Mouse (Mus musculus) lung, postnatal 14 days (tissue): ENCODE data around the gene Mrpl2.

Experiments
- DNase-seq: peaks from one replicate; pipeline ENCODE4 v3.0.0; 2021

The Mrpl2 gene

DNA sequence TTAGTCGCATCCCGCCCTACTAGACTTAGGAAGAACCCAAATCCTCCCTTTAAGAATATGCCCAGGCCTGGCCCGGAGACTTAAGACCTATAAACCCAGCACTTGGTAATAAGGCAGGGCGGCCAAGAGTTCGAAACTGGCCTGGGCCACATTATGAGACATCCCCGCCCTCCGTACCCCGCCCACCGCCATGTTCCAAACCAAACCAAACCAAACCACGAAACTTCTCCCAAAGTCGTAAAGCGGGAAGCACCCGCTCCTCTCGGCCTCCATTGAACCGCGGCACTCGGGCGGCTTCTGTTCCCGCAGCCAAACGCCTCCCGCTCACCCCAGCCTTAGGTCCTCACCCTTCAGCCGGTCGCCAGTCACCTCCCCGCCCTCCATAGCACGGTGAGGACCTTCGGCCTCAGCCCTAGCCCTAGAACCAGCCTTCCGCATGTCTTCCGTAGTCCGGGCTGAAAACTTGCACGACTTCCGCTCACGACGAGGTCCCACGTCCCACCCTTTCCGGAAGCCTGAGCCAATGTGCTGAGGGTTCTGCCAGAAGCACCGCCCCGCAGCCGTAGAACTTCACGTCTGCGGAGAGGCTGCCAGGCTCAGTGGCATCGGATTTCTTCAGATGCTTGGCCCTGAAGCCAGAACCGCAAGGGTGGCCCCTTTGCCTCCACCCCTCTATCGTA is 28.0 kb downstream of the Mrpl2 start, which contains the start of gene Rrp36:
Rrp36 (minus strand) TSS at position 503 of the 680 bp plus-strand sequence.
- DNase-seq: peak; percentile 91

GRCm38 (mm10) chr17:46674530-46675283 is 28.7 kb downstream of the Mrpl2 start:
- DNase-seq: no peak

DNA sequence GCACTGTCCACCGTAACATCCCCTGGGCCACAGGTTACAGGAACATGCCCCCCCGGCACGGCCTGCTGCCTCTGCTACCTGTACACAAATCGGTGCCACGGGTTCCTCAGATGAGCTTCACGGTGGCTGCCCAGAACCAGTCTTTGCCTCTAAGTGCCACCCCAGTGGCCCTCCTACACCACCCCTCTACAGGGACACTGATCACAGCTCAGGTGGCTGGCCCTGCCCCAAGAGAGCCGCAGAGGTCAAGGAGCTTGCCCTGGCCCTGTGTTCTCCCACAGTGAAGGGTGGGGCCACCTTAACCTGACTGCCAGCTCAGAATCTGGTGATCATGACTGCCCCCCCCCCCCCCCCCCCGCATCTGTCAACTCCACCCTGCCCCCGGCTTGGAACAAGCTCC is 32.4 kb downstream of the Mrpl2 start, which contains the start of gene Mea1:
Mea1 (plus strand) TSS at position 378 of the 400 bp plus-strand sequence.
- peak; percentile 38 for DNase-seq

DNA sequence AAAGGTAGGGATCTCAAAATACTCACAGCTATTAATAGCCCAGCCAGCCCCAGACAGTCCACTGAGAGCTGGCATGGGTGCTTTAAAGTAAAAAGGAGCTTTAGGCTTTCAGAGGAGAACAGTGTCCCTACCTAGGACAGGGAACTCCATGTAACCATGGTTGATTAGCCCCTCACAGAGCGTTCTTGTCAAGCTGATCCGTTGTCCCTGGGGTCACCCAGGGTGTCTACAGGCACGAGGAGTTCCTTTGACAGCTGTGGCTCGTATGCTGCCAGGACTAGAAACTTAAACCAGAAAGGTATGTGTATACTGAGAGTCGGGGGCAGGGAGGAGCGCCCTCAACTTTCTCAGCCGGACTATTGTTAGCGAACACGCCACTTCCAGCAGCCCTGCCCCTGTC is 32.9 kb downstream of the Mrpl2 start:
- DNase-seq: no peak

GRCm38 (mm10) chr17:46679843-46680759 is 34.1 kb downstream of the Mrpl2 start:
- peak; percentile 55 for DNase-seq

DNA sequence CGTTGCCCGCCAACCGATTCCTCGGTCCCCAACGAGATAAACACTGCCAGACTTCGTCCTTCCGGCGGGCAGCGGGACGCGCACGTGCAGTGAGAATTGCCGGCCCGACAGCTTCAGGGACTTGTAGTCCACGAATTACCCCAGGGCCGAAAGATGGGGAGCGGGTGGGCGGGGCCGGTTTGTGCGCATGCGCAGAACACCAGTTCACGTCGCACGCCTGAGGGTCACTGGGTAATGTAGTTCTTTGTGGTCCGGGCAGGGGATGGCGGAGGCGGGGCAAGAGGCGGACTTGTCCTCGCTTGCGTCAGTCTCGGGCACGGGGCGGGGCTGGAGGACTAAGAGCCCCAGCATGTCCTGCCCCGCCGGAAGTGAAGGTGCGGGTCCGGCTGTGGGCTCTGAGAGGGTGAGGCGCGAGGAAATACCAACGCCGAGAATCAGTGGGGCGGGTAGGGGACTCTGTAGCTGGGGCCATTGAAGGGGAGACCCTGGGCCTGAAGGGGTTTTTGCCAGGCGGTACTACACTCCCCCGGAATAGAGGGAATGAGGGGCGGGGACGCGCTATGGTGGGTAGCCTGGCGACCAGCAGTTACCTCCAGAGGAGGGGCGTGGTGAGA is 34.8 kb downstream of the Mrpl2 start, which contains the start of gene Klhdc3:
Klhdc3 (minus strand) TSS at position 155 of the 614 bp plus-strand sequence.
- DNase-seq: peak; percentile 98

- no peak for DNase-seq
Observed at GRCm38 (mm10) chr17:46681466-46682118, 35.6 kb downstream of the Mrpl2 start.

DNA sequence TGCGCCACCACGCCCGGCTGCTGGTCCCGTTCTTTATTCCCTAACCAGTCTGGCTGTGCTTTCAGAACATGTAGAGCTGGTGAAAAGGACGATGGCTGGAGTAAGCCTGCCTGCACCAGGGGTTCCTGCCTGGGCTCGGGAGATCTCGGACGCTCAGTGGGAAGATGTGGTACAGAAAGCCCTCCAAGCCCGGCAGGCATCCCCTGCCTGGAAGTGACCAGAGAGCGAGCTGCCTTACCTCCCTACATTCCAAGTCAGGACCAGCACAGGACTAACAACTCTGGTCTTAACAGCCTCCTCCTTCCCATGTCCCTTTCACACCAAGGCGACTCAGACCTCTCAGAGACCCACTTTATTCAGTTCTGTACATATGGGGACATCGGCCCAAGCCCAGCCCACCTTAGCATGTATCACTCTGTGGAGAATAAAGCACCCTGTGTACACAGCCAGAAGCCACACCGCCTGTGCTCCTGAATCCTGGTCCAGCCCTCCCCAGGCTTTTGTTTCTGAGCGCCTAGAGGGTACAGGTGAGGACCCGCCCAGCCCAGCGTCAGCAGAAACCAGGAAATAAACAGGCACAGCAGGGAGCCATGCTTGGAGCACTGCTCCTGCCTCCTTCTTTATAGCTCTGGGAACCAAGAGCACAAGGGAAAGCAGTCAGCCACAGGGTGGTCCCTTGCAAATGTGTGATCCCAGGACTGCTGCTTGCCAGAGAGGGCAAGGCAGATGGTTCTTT is 36.8 kb downstream of the Mrpl2 start:
- no peak for DNase-seq

DNA sequence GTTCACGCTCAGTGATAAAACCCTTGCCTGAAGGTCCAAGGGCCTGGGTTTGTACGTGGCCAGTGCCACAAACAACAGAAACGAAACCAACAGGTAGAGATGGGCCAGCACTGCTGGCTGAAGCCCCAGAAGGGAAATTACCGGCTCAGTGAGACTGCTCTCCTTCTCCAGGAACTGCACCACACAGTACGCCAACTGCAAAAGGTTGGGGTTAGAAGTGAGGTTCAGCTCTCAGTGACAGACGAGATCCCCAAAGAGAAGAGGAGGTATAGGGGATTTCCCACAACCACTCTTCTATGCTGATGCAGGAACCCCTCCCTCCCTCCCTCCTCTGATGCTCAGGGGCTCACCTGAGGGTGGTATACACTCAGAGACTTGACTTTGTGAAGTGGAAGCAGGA is 39.9 kb downstream of the Mrpl2 start:
- no peak for DNase-seq

DNA sequence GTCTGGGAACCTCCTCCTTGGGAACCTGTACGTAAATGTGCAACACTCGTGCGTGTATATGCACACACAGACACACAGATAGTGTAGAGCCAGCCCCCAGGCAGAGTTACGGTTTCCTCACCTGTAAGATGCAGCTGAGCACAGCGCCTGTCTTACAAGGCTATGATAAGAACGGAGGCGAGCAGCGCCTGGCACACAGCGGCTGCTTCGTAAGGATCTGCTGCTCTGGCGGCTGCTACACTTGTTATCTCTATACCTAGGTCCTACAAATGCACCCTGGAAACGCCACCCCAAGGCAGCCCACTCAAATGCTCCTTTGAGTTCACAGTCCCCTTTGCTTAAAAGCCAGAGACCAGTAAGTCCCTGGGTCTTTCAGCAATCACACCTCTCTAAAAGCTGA is 44.6 kb downstream of the Mrpl2 start:
- no peak for DNase-seq

GRCm38 (mm10) chr17:46691390-46691789 is 45.4 kb downstream of the Mrpl2 start:
- no peak for DNase-seq

- DNase-seq: no peak
Observed at GRCm38 (mm10) chr17:46694517-46695063, 48.6 kb downstream of the Mrpl2 start.

- DNase-seq: no peak
Observed at GRCm38 (mm10) chr17:46698515-46698914, 52.5 kb downstream of the Mrpl2 start.

DNA sequence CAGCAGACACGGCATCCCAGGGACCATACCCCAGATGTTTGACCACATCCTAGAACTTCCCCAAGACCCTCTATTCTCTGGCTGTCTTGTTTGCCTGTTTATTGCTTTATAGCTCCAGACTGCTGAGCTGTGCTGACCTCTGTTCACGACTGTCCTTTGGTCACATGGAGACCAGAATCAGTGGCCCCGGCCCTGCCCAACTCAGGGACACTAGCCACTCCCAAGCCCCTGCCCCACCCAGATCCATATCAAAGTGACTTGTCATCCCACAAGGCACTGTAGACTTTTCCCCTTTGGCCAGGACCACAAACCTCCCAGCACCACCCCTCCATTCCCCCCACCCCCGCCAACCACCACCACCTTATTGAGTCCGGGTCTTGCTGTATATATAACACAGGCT is 53.2 kb downstream of the Mrpl2 start:
- DNase-seq: no peak
